Mouse (Mus musculus): ENCODE results near the gene Casp12. TPM values are rescaled to one million over a fixed set of nuclear protein-coding genes. Genes with fewer than 3 reads are reported as not detected.
"Not testable (repeated sequence)": the region's sequence is repeated elsewhere in the genome, so short reads cannot be mapped to it uniquely, and the experiment has no call there.

The Casp12 gene
- total and polyA plus RNA-seq, 3 experiments = not detected

- Histone ChIP-seq H3K27ac (ENCODE audit: control insufficient read depth, low read depth, low read length) (no peak overlapping the region), H3K79me2 (ENCODE audit: control insufficient read depth, insufficient read depth, low read length, poor library complexity) (no peaks in the 10 kb centered on the region), H3K27me3 (ENCODE audit: control insufficient read depth in 1 of 2, insufficient read depth in 2 of 2, low read length in 2 of 2) (no peaks in the 10 kb centered on the region), H3K4me3 (ENCODE audit: control insufficient read depth in 1 of 2, insufficient read depth in 1 of 2, low read depth in 2 of 2, low read length in 2 of 2) (no peak overlapping the region), H3K4me1 (ENCODE audit: control insufficient read depth in 1 of 2, insufficient read depth in 2 of 2, low read length in 2 of 2) (no peaks in the 10 kb centered on the region), H3K9ac (ENCODE audit: control insufficient read depth, low read depth, low read length, poor library complexity, severe bottlenecking) (no peak overlapping the region), H3K9me3 (replicated peaks; ENCODE audit: insufficient read depth, low read length) (no peaks in the 10 kb centered on the region), H3K36me3 (ENCODE audit: control insufficient read depth in 1 of 2, insufficient read depth in 2 of 2, low read length in 2 of 2) (no peaks in the 10 kb centered on the region)
- TF ChIP-seq MYB (IDR thresholded peaks at IDR 0.05; ENCODE audit: low read depth, low read length) (no peak), MYC (IDR thresholded peaks at IDR 0.05; ENCODE audit: low read depth, low read length) (no peak), ZNF384 (IDR thresholded peaks at IDR 0.05; ENCODE audit: low read depth, low read length) (no peak), CHD1 (IDR thresholded peaks at IDR 0.05; ENCODE audit: low read depth, low read length) (no peak), POLR2AphosphoS5 (IDR thresholded peaks at IDR 0.05; ENCODE audit: borderline replicate concordance, low read depth, low read length) (no peak), RAD21 (IDR thresholded peaks at IDR 0.05; ENCODE audit: low read depth, low read length) (no peak), KAT2A (conservative IDR thresholded peaks at IDR 0.05; ENCODE audit: low read depth, low read length) (no peak), RCOR1 (IDR thresholded peaks at IDR 0.05; ENCODE audit: low read depth, low read length) (no peak), MAX (IDR thresholded peaks at IDR 0.05; ENCODE audit: low read length) (no peak), GABPA (IDR thresholded peaks at IDR 0.05; ENCODE audit: low read depth, low read length) (no peak), CTCF (IDR thresholded peaks at IDR 0.05 in 2 of 3, conservative IDR thresholded peaks at IDR 0.05 in 1 of 3; ENCODE audit: control insufficient read depth in 1 of 3, insufficient read depth in 1 of 3, low read depth in 2 of 3, low read length in 3 of 3, poor library complexity in 1 of 3, severe bottlenecking in 1 of 3) (no peak), ELF1 (IDR thresholded peaks at IDR 0.05; ENCODE audit: low read depth, low read length) (no peak)
- no peak for DNase-seq (ENCODE audit: low read depth, low spot score)
These were observed 11.6 kb downstream of the Casp12 start for GRCm38 (mm10) chr9:5356801-5357200.

GRCm38 (mm10) chr9:5393561-5393960 lies 48.3 kb downstream of the Casp12 start:
- Histone ChIP-seq H3K9ac (ENCODE audit: control insufficient read depth, low read depth, low read length, poor library complexity, severe bottlenecking) (no peak overlapping the region), H3K27ac (ENCODE audit: control insufficient read depth, low read depth, low read length) (no peak overlapping the region), H3K4me3 (ENCODE audit: control insufficient read depth in 1 of 2, insufficient read depth in 1 of 2, low read depth in 2 of 2, low read length in 2 of 2) (no peak overlapping the region), H3K27me3 (ENCODE audit: control insufficient read depth in 1 of 2, insufficient read depth in 2 of 2, low read length in 2 of 2) (no peaks in the 10 kb centered on the region), H3K36me3 (ENCODE audit: control insufficient read depth in 1 of 2, insufficient read depth in 2 of 2, low read length in 2 of 2) (no peaks in the 10 kb centered on the region), H3K9me3 (replicated peaks; ENCODE audit: insufficient read depth, low read length) (no peaks in the 10 kb centered on the region), H3K79me2 (ENCODE audit: control insufficient read depth, insufficient read depth, low read length, poor library complexity) (no peaks in the 10 kb centered on the region), H3K4me1 (ENCODE audit: control insufficient read depth in 1 of 2, insufficient read depth in 2 of 2, low read length in 2 of 2) (no peaks in the 10 kb centered on the region)
- TF ChIP-seq BHLHE40 (IDR thresholded peaks at IDR 0.05; ENCODE audit: borderline replicate concordance, low read depth, low read length) (no peak), NELFE (IDR thresholded peaks at IDR 0.05; ENCODE audit: low read depth, low read length) (no peak)
- DNase-seq (ENCODE audit: low read depth, low spot score) = no peak

GRCm38 (mm10) chr9:5395861-5396260 lies 50.6 kb downstream of the Casp12 start:
- not testable (repeated sequence) for DNase-seq (ENCODE audit: low read depth, low spot score); H3K4me3 ChIP-seq (ENCODE audit: control insufficient read depth in 1 of 2, insufficient read depth in 1 of 2, low read depth in 2 of 2, low read length in 2 of 2); H3K9me3 ChIP-seq (replicated peaks; ENCODE audit: insufficient read depth, low read length); H3K79me2 ChIP-seq (ENCODE audit: control insufficient read depth, insufficient read depth, low read length, poor library complexity); H3K36me3 ChIP-seq (ENCODE audit: control insufficient read depth in 1 of 2, insufficient read depth in 2 of 2, low read length in 2 of 2); H3K4me1 ChIP-seq (ENCODE audit: control insufficient read depth in 1 of 2, insufficient read depth in 2 of 2, low read length in 2 of 2); H3K27me3 ChIP-seq (ENCODE audit: control insufficient read depth in 1 of 2, insufficient read depth in 2 of 2, low read length in 2 of 2); H3K27ac ChIP-seq (ENCODE audit: control insufficient read depth, low read depth, low read length); H3K9ac ChIP-seq (ENCODE audit: control insufficient read depth, low read depth, low read length, poor library complexity, severe bottlenecking)

Data from MEL (cell line).